Mouse (Mus musculus): Measurements from ENCODE around the gene Slc15a2.

DNA sequence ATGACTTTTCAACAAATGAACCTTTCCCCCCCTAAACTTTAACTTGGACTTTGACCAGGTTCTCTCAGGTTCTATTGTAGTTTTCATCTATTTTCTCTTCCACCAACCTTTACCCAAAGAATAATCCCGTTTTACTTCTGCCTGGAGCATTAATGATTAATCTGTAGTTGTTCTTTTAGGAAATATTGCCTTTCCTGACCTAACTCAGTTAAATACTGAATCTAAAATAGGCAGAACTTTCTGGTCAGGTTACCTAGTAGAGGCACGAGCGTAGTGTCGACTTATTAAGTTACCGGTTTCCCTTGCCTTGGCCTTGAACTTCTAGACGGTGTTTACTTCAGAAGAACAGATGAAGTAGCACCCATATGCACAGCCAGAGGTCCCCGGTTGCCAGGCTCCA lies 1.7 kb upstream of the Slc15a2 start:
- TF ChIP-seq CTCF (IDR thresholded peaks at IDR 0.05; ENCODE audit: low read depth, low read length) (no peak), EP300 (IDR thresholded peaks at IDR 0.05; ENCODE audit: insufficient read depth, low read depth, low read length) (no peak), POLR2A (IDR thresholded peaks at IDR 0.05; ENCODE audit: insufficient read depth, low read length) (no peak)
